Mouse (Mus musculus): Measurements from ENCODE around the gene Dnm2. TPM values are rescaled to one million over a fixed set of nuclear protein-coding genes. Genes with fewer than 3 reads are reported as not detected.

The Dnm2 gene
- total RNA-seq (2023), result 100 to 1,000 TPM; 324 to 341 TPM

DNA sequence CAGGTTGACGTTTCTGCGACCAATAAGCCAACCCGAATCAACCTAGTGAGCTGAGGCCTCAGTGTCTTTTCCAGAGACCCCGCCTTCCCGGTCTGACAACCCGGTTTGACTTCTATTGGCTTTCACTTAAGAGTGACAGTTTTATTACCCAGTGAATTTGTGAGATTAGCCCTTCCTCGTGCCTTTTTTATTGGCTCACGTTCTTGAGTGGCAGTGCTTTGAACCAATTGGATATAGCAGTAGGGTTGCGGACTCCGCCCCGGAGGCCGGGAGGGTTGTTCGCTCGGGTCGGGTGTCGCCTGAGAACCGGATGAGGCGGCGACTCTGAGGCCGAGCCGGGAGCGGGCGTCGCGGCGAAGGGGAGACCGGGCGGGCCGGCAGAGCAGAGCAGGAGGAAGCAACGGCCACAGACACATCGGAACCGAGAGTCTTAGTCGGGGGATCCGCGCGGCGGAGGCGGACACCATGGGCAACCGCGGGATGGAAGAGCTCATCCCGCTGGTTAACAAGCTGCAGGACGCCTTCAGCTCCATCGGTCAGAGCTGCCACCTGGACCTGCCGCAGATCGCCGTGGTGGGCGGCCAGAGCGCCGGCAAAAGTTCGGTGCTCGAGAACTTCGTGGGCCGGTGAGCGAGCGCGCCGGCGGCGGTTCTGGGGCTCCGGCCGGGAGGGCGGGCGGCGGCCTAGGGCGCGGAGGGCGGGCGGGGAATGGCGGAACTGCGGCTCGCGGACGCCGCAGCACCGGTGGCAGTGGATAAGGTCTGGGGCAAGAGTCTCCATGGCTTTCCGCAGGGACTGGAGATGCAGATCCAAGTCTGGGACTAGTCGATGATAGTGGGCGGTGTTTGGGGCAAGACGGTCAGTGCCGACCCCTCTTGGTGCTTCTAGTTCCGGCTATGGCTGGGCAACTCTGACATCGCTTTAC lies at the start of gene Dnm2:
Gene Dnm2, plus strand, starts transcription at position 278 of the 925 bp plus-strand sequence.

DNA sequence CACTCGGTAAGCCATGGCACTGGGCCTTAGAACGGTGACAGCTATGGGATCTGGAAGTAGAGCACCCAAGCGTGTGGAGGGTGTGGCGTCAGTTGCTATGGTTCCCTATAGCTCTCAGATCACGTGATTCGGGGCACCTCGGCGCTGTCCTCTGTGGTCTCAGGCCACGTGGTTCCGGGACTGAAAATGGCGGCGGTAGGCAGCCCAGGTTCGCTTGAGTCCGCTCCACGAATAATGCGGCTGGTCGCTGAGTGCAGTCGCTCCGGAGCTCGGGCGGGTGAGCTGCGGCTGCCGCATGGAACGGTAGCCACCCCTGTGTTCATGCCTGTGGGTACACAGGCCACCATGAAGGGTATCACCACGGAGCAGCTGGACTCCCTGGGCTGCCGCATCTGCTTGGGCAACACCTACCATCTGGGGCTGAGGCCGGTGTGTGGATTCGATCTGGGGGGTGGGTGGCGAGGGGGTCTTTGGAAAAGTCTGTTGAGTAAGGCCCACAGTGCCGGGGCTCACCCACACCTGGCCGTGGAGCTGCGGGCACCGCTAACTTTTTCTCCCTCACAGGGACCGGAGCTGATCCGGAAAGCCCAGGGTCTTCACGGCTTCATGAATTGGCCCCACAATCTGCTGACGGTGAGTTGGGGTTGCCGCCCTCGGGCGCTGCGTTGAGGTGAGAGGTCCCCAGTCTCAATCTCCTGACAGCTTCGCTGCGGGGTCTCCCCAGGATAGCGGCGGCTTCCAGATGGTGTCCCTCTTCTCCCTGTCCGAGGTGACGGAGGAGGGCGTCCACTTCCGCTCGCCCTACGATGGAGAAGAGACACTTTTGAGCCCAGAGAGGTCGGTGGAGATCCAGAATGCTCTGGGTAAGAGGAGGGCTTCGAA lies 12.8 kb upstream of the Dnm2 start, which contains the start of gene Qtrt1:
Gene Qtrt1, plus strand, starts transcription at position 169 of the 882 bp plus-strand sequence.

DNA sequence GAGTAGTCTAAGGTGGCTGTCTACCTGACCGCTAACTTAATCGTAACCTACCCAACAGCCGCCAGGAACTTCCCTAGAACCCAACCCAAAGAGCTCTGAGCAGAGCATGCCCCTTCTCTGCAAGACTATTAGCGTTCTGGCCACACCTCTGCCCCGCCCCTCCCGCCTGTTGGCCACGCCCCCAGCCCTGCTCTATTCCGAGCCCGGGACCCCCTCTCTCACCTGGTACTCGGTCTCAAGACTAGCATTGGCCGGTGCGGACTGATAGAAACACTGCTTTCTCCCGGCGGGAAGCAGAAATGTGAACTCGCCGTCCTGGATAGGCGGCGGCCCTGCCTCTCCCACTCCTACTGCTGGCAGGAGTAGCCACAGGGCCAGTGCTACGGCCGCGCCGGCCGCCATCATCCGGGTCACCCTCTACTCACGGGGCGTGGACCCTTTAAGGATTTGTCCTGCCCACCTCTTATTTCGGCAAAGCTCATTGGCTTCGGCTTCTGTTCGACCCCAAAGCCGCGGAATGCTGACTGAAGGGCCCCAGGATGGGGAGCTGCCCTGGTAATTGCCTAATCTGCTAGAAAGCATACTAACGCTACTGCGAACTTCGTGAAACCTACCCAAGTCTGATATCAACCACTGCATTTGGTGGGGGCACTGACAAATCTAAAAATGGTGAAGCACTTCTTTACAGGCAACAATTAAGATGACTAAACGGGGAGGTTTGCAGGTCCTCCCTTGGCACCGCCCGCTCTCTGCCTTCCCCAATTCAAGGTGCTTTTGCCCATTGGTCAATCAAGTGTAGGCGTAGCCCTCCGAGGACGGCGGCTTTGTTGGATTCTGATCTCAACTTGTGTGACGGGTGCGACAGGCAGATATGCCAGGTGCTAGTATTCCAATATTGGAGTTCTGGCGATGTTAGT lies 85.3 kb downstream of the Dnm2 start, which contains the start of gene Tmed1:
Gene Tmed1, minus strand, starts transcription at position 481 of the 917 bp plus-strand sequence.

DNA sequence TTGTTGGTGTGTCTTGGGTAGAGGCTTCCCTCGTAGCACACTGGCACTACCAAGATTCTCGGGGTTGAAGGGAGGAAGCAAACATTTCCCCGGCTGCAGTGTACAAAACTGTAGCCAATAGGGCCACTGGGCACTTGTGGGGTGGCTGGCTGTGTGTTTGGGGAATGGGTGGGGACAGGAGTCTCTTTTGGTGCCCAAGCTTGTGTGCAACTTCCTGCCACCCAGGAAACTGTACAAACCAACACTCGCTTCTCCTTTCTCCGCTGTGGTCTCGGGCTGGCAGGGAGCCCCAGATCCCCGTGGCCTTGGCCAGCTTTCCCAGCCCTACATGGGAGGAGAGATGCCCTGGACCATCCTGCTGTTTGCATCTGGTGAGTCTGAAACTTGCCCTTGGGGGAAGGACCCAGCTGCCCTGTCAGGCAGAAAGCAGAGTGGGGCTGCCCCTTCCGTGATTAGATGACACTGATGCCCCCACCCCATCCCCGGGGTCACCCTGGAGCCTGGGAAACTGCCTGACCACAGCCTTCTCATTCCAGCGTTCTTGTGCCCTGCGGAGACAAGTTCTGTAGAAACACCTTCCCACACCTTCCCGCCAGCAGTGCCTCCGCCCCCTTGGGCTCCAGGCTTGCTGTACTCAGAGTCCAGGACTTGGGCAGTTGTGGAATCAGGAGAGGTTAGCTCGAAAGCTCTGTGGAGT lies 101.4 kb downstream of the Dnm2 start, which contains the start of gene AB124611:
Gene AB124611, plus strand, starts transcription at position 240 of the 697 bp plus-strand sequence.

DNA sequence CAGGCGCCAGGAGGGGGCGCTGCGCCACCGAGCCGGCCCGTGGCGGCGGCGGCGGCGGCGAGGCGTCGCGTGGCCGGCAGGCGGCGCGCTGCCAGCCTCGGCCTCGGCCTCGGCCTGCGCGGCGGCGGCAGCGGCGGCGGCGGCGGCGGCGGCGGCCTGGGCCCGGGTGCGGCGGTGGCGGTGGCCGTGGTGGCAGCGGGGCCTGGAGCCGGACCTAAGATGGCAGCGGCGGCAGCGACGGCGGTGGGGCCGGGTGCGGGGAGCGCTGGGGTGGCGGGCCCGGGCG lies 122.0 kb downstream of the Dnm2 start, which contains the start of gene Carm1:
Gene Carm1, plus strand, starts transcription at position 106 of the 286 bp plus-strand sequence.

Other genes with a start within 250 kb of the Dnm2 start
- gene Keap1, start 185.5 kb upstream of the Dnm2 start, total RNA-seq (2023), result 10 to 100 TPM; 35.2 to 43.8 TPM
- gene S1pr5, start 176.5 kb upstream of the Dnm2 start, total RNA-seq (2023), result 1 to 10 TPM; 1.1 to 1.9 TPM
- 10 to 100 TPM; 48.4 to 48.8 TPM for gene Atg4d, start 159.6 kb upstream of the Dnm2 start, total RNA-seq (2023)
- gene Kri1, start 136.9 kb upstream of the Dnm2 start, total RNA-seq (2023), result 100 to 1,000 TPM; 142 to 150 TPM
- gene Cdkn2d, start 133.5 kb upstream of the Dnm2 start, total RNA-seq (2023), result 10 to 100 TPM; 48.2 to 56.3 TPM
- 1 to 10 TPM; 1.8 to 2.7 TPM for gene Ap1m2, start 112.6 kb upstream of the Dnm2 start, total RNA-seq (2023)
- 100 to 1,000 TPM; 379 to 394 TPM for gene Slc44a2, start 104.2 kb upstream of the Dnm2 start, total RNA-seq (2023)
- 100 to 1,000 TPM in 1 of 2 experiments, 10 to 100 TPM in 1; 99.5 to 106 TPM for gene Ilf3, start 57.0 kb upstream of the Dnm2 start, total RNA-seq (2023)
- 10 to 100 TPM; 68.8 to 72.1 TPM for gene Qtrt1, start 13.1 kb upstream of the Dnm2 start, total RNA-seq (2023)
- gene Tmed1, start 85.3 kb downstream of the Dnm2 start, total RNA-seq (2023), result 1 to 10 TPM; 2.0 to 3.1 TPM
- gene AB124611, start 101.3 kb downstream of the Dnm2 start, total RNA-seq (2023), result 10 to 100 TPM; 75.1 to 79.8 TPM
- 10 to 100 TPM; 58.8 to 59.2 TPM for gene Carm1, start 122.0 kb downstream of the Dnm2 start, total RNA-seq (2023)
- 10 to 100 TPM; 33.7 to 36.3 TPM for gene Timm29, start 167.8 kb downstream of the Dnm2 start, total RNA-seq (2023)
- gene Yipf2, start 167.9 kb downstream of the Dnm2 start, total RNA-seq (2023), result 10 to 100 TPM; 11.2 to 14.9 TPM
- 10 to 100 TPM; 91.5 to 92.0 TPM for gene Smarca4, start 191.3 kb downstream of the Dnm2 start, total RNA-seq (2023)

Measured in T-cell, adult 66 days (primary cell).